Comparison of ENCODE assay signal across 8 mouse cellular contexts in the genomic region with DNA sequence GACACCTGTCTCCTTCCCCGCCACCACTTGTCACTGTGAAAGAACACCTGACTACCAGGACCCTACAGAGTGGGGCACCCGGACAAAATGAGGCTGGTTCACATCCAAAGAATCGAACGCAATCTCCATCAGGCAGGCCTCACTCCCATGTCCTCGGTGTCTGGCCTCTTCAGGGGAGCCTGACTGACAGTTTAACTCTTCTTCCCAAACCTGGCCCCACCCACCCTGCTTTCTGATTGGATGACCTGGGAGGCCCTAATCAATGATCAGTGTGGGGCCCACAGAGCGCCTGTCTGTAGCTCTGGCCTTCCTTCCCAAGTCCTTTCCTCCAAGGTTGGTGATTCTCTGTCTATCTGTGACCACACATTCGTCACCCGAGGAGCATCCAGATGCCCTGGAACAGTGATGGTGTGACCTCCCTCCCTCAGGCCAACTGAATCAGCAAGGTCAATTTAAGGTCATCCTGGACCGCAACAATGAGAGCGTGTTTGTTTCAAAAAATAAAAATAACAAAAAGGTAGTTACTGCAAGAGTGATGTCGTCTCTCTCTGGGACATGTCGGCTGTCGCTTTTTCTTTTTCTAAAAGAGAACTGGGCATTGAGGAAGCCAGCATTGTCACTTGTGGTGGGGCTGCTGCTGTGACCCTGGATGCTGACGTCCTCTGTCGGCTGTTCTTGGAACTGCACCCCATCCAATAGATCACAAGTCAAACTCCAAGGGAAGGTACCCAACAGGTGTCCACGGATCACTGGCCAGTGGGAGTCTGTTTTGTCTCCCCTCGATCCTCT. TPM values are rescaled to one million over a fixed set of nuclear protein-coding genes. Genes with fewer than 3 reads are reported as not detected.
DNase-seq lines count a peak whose midpoint lies in the region; ATAC-seq and TF ChIP-seq lines count a peak whose summit lies in the region.

No protein-coding gene starts in this region.

- H3K9ac ChIP-seq in heart, embryonic 11.5 days (ENCODE audit: low read depth, low read length): no peak overlapping the region
- no peak overlapping the region for H3K9ac ChIP-seq in intestine, postnatal 0 days (ENCODE audit: low read depth, low read length)
- H3K9ac ChIP-seq in forebrain, embryonic 12.5 days: no peak overlapping the region

- no peak overlapping the region for H3K27ac ChIP-seq in heart, embryonic 11.5 days (ENCODE audit: low read depth, low read length)
- H3K27ac ChIP-seq in intestine, postnatal 0 days (ENCODE audit: low read depth, low read length): no peak overlapping the region
- no peak overlapping the region for H3K27ac ChIP-seq in forebrain, embryonic 12.5 days

- peak; percentile 53 for TF ChIP-seq CTCF in intestine, postnatal 0 days (IDR thresholded peaks at IDR 0.05; ENCODE audit: low read depth)

- H3K27me3 ChIP-seq in heart, embryonic 11.5 days (ENCODE audit: control insufficient read depth, insufficient read depth, low read length): no peaks in the 10 kb centered on the region
- H3K27me3 ChIP-seq in intestine, postnatal 0 days (replicated peaks; ENCODE audit: control insufficient read depth, insufficient read depth, low read length): no peaks in the 10 kb centered on the region
- H3K27me3 ChIP-seq in forebrain, embryonic 12.5 days: peaks cover 14% of the 10 kb centered on the region

- peaks cover 24% of the 10 kb centered on the region for H3K4me1 ChIP-seq in heart, embryonic 11.5 days (ENCODE audit: control insufficient read depth, insufficient read depth, low read length)
- H3K4me1 ChIP-seq in intestine, postnatal 0 days (replicated peaks; ENCODE audit: control insufficient read depth, insufficient read depth, low read length): no peaks in the 10 kb centered on the region
- H3K4me1 ChIP-seq in forebrain, embryonic 12.5 days: peaks cover 29% of the 10 kb centered on the region

- no peaks in the 10 kb centered on the region for H3K9me3 ChIP-seq in heart, embryonic 11.5 days (replicated peaks; ENCODE audit: control insufficient read depth, low read length)
- no peaks in the 10 kb centered on the region for H3K9me3 ChIP-seq in intestine, postnatal 0 days (ENCODE audit: control insufficient read depth)
- H3K9me3 ChIP-seq in forebrain, embryonic 12.5 days: no peaks in the 10 kb centered on the region

- peak overlapping the region; percentile 31 for H3K4me2 ChIP-seq in heart, embryonic 11.5 days
- H3K4me2 ChIP-seq in intestine, postnatal 0 days (replicated peaks; ENCODE audit: low read depth): no peak overlapping the region
- no peak overlapping the region for H3K4me2 ChIP-seq in forebrain, embryonic 12.5 days

- 35% methylated on average over 17 of the region's 17 CpGs for WGBS in heart, embryonic 11.5 days (ENCODE audit: insufficient replicate concordance)
- 57% methylated on average over 17 of the region's 17 CpGs for WGBS in intestine, postnatal 0 days
- WGBS in forebrain, embryonic 12.5 days: 32% methylated on average over 17 of the region's 17 CpGs

- no peak for DNase-seq in heart, postnatal 4 days
- peak; percentile 44 for DNase-seq in thymus, postnatal 4 days
- no peak for DNase-seq in thymus, postnatal 14 days
- no peak for DNase-seq in frontal cortex, postnatal 14 days (ENCODE audit: low spot score in 2 of 2)
- DNase-seq in right cerebral cortex, adult 2 months (ENCODE audit: low spot score in 2 of 2): no peak

- peak; percentile 76 for ATAC-seq in heart, embryonic 11.5 days (replicated peaks; ENCODE audit: insufficient number of reproducible peaks, low FRiP score, low TSS enrichment)
- ATAC-seq in intestine, postnatal 0 days: no peak
- no peak for ATAC-seq in forebrain, embryonic 12.5 days (ENCODE audit: low FRiP score)

- H3K4me3 ChIP-seq in heart, embryonic 11.5 days (ENCODE audit: low read depth, low read length): no peak overlapping the region
- no peak overlapping the region for H3K4me3 ChIP-seq in intestine, postnatal 0 days (ENCODE audit: low read depth, low read length)
- no peak overlapping the region for H3K4me3 ChIP-seq in forebrain, embryonic 12.5 days (replicated peaks)

- H3K36me3 ChIP-seq in heart, embryonic 11.5 days (ENCODE audit: control insufficient read depth, insufficient read depth, low read length): no peaks in the 10 kb centered on the region
- H3K36me3 ChIP-seq in intestine, postnatal 0 days (ENCODE audit: control insufficient read depth, insufficient read depth): no peaks in the 10 kb centered on the region
- H3K36me3 ChIP-seq in forebrain, embryonic 12.5 days (replicated peaks): no peaks in the 10 kb centered on the region

RNA-seq across cellular contexts. Expression of gene Ssr1, which starts 28.7 kb away (rescaled TPM):
- 100 and 126 TPM in 2 replicates for polyA plus RNA-seq in heart, embryonic 11.5 days (2014; fragmentation: Nextera tagmentation; extraction: Ambion mirVana)
- 10 to 100 TPM; 93.1 to 98.7 TPM for total RNA-seq in heart, postnatal 4 days (2021)
- 76.2 and 77.9 TPM in 2 replicates for polyA plus RNA-seq in intestine, postnatal 0 days (2015; fragmentation: Nextera tagmentation; extraction: Ambion mirVana)
- 94.0 and 110 TPM in 2 replicates for polyA plus RNA-seq in forebrain, embryonic 12.5 days (2016; fragmentation: Nextera tagmentation; extraction: Ambion mirVana)
